ENCODE assay signal across 9 mouse cellular contexts in genomic region chr11:107385306-107385705, GRCm38 (mm10).
DNase-seq lines count a peak whose midpoint lies in the region; ATAC-seq and TF ChIP-seq lines count a peak whose summit lies in the region.
"Had no signal": no experiment of that assay in that cellular context is flagged by ENCODE, and none has a peak within 500 bp of the region (broad histone marks: within the 10 kb centered on the region; RNA-seq: fewer than 3 reads in every experiment).

No protein-coding gene starts in this region.

- H3K36me3 ChIP-seq in hindbrain, embryonic 11.5 days (ENCODE audit: control insufficient read depth, insufficient read depth, low read length): no peaks in the 10 kb centered on the region
- no peaks in the 10 kb centered on the region for H3K36me3 ChIP-seq in hindbrain, embryonic 13.5 days
- H3K36me3 ChIP-seq in E14TG2a.4 (ENCODE audit: insufficient read depth, low read length): 0 out of 2 replicates have a peak, but pooled peaks cover 3% of the 10 kb centered on the region
- H3K36me3 ChIP-seq in liver, embryonic 14.5 days (replicated peaks; ENCODE audit: control insufficient read depth, insufficient read depth, low read depth): no peaks in the 10 kb centered on the region
- H3K36me3 ChIP-seq: limb, embryonic 12.5 days had no signal

- H3K4me2 ChIP-seq in hindbrain, embryonic 11.5 days (replicated peaks; ENCODE audit: low read depth, low read length): no peak overlapping the region
- H3K4me2 ChIP-seq in hindbrain, embryonic 13.5 days: no peak overlapping the region
- H3K4me2 ChIP-seq in liver, embryonic 14.5 days (ENCODE audit: low read depth): no peak overlapping the region
- H3K4me2 ChIP-seq: limb, embryonic 12.5 days had no signal

- no peak for ATAC-seq in hindbrain, embryonic 11.5 days (ENCODE audit: low FRiP score)
- ATAC-seq in hindbrain, embryonic 13.5 days (ENCODE audit: low FRiP score): no peak
- no peak for ATAC-seq in liver, embryonic 14.5 days (ENCODE audit: insufficient read depth)

- no peaks in the 10 kb centered on the region for H3K4me1 ChIP-seq in hindbrain, embryonic 11.5 days (replicated peaks; ENCODE audit: control insufficient read depth, insufficient read depth, low read length)
- peaks cover 19% of the 10 kb centered on the region for H3K4me1 ChIP-seq in hindbrain, embryonic 13.5 days (replicated peaks)
- peaks cover 92% of the 10 kb centered on the region for H3K4me1 ChIP-seq in E14TG2a.4 (replicated peaks; ENCODE audit: low read depth, low read length)
- H3K4me1 ChIP-seq in bone marrow macrophage, adult 2 months (ENCODE audit: control insufficient read depth, insufficient read depth, low read length): 0 out of 2 replicates have a peak, but pooled peaks cover 2% of the 10 kb centered on the region
- H3K4me1 ChIP-seq in liver, embryonic 14.5 days (replicated peaks; ENCODE audit: control insufficient read depth in 2 of 2, insufficient read depth in 2 of 2, low read length in 1 of 2): no peaks in the 10 kb centered on the region

- no peaks in the 10 kb centered on the region for H3K27me3 ChIP-seq in hindbrain, embryonic 11.5 days (ENCODE audit: control insufficient read depth, insufficient read depth, low read length)
- H3K27me3 ChIP-seq in hindbrain, embryonic 13.5 days: no peaks in the 10 kb centered on the region
- H3K27me3 ChIP-seq in E14TG2a.4 (ENCODE audit: insufficient read depth, low read length): no peaks in the 10 kb centered on the region
- no peaks in the 10 kb centered on the region for H3K27me3 ChIP-seq in liver, embryonic 14.5 days (ENCODE audit: control insufficient read depth, insufficient read depth, low read length)
- H3K27me3 ChIP-seq: limb, embryonic 12.5 days had no signal

- no peak for TF ChIP-seq EP300 in liver, embryonic 14.5 days (IDR thresholded peaks at IDR 0.05; ENCODE audit: low read depth)

- H3K27ac ChIP-seq in hindbrain, embryonic 11.5 days (ENCODE audit: low read depth, low read length): no peak overlapping the region
- no peak overlapping the region for H3K27ac ChIP-seq in hindbrain, embryonic 13.5 days
- H3K27ac ChIP-seq in bone marrow macrophage, adult 2 months (ENCODE audit: insufficient read depth, low read depth, low read length): no peak overlapping the region
- no peak overlapping the region for H3K27ac ChIP-seq in liver, embryonic 14.5 days

- TF ChIP-seq CTCF in E14TG2a.4 (conservative IDR thresholded peaks at IDR 0.05; ENCODE audit: low read length): peak; percentile 96
- peak; percentile 61 for TF ChIP-seq CTCF in bone marrow macrophage, adult 2 months (IDR thresholded peaks at IDR 0.05; ENCODE audit: low read depth, low read length)
- peak; percentile 86 for TF ChIP-seq CTCF in liver, embryonic 14.5 days (IDR thresholded peaks at IDR 0.05; ENCODE audit: low read depth)

- no peak overlapping the region for H3K4me3 ChIP-seq in hindbrain, embryonic 11.5 days (ENCODE audit: low read depth, low read length)
- H3K4me3 ChIP-seq in hindbrain, embryonic 13.5 days: no peak overlapping the region
- no peak overlapping the region for H3K4me3 ChIP-seq in E14TG2a.4 (replicated peaks; ENCODE audit: low read length)
- no peak overlapping the region for H3K4me3 ChIP-seq in bone marrow macrophage, adult 2 months (ENCODE audit: insufficient read depth, low read length)
- H3K4me3 ChIP-seq in liver, embryonic 14.5 days (ENCODE audit: insufficient read depth in 1 of 2, low read depth in 2 of 2, low read length in 2 of 2): no peak overlapping the region
- H3K4me3 ChIP-seq: limb, embryonic 12.5 days had no signal

- no peak overlapping the region for H3K9ac ChIP-seq in hindbrain, embryonic 11.5 days (ENCODE audit: low read depth, low read length)
- no peak overlapping the region for H3K9ac ChIP-seq in hindbrain, embryonic 13.5 days
- no peak overlapping the region for H3K9ac ChIP-seq in liver, embryonic 14.5 days (replicated peaks)
- H3K9ac ChIP-seq: limb, embryonic 12.5 days had no signal

- H3K9me3 ChIP-seq in hindbrain, embryonic 11.5 days (ENCODE audit: control insufficient read depth, low read length): no peaks in the 10 kb centered on the region
- no peaks in the 10 kb centered on the region for H3K9me3 ChIP-seq in hindbrain, embryonic 13.5 days
- H3K9me3 ChIP-seq in E14TG2a.4 (ENCODE audit: low read length): no peaks in the 10 kb centered on the region
- H3K9me3 ChIP-seq in liver, embryonic 14.5 days (ENCODE audit: control insufficient read depth, low read length): no peaks in the 10 kb centered on the region
- H3K9me3 ChIP-seq: limb, embryonic 12.5 days had no signal

- DNase-seq in hindbrain, embryonic 11.5 days (ENCODE audit: low spot score): peak; percentile 54
- peak in 1 of 3 experiments; percentile 40 for DNase-seq in liver, embryonic 14.5 days (ENCODE audit: low read depth in 3 of 3, low spot score in 3 of 3)
- DNase-seq in testis, postnatal 10 days (ENCODE audit: low spot score): peak; percentile 71
- no peak for DNase-seq in frontal cortex, postnatal 36 days (ENCODE audit: low spot score in 2 of 2)
- DNase-seq in left cerebral cortex, adult 11 months (ENCODE audit: low spot score): no peak

- TF ChIP-seq POLR2A in bone marrow macrophage, adult 2 months (IDR thresholded peaks at IDR 0.05; ENCODE audit: borderline replicate concordance, low read depth, low read length): no peak

- 66% methylated on average over 4 of the region's 4 CpGs for WGBS in hindbrain, embryonic 11.5 days
- 64% methylated on average over 4 of the region's 4 CpGs for WGBS in hindbrain, embryonic 13.5 days
- WGBS in liver, embryonic 14.5 days (ENCODE audit: insufficient replicate concordance): 49% methylated on average over 4 of the region's 4 CpGs

Comparison
In these comparisons a context has a peak if more than half of its experiments do, and no peak if none do; other contexts are left out.
1. DNase-seq: peak in hindbrain, embryonic 11.5 days (single experiment) and testis, postnatal 10 days (single experiment); none in frontal cortex, postnatal 36 days (0 of 2) and left cerebral cortex, adult 11 months (single experiment).
2. Peak in every context shown above with its lines, with median percentiles within 50 percentile points of each other: CTCF ChIP-seq.